Mouse (Mus musculus) gonadal fat pad, adult 2 months (tissue): ENCODE results near the gene Clasp1. TPM values are rescaled to one million over a fixed set of nuclear protein-coding genes. Genes with fewer than 3 reads are reported as not detected.

ENCODE experiments used
- DNase-seq: peaks from one replicate; pipeline ENCODE4 v3.0.0-alpha.2; 2012; ENCODE audit warnings: low read depth
- polyA plus RNA-seq: library from polyadenylated mRNA; depleted of rRNA; stranded (reverse); fragments of >200 nt; gene quantifications from 2 replicates; pipeline ENCODE4 v1.2.3, GENCODE M21; 2012

Gene Clasp1
- polyA plus RNA-seq, 1 experiment: 19.1 TPM

- DNase-seq: no peak
These were observed 62.1 kb downstream of the Clasp1 start for GRCm38 (mm10) chr1:118450891-118451450.

GRCm38 (mm10) chr1:118453577-118453976 is 64.7 kb downstream of the Clasp1 start:
- DNase-seq: no peak

GRCm38 (mm10) chr1:118454817-118455216 is 66.0 kb downstream of the Clasp1 start:
- DNase-seq: no peak

- no peak for DNase-seq
These were observed 68.5 kb downstream of the Clasp1 start for GRCm38 (mm10) chr1:118457256-118457882.

- DNase-seq: no peak
These were observed 69.0 kb downstream of the Clasp1 start for GRCm38 (mm10) chr1:118457883-118458259.

GRCm38 (mm10) chr1:118458279-118458678 is 69.4 kb downstream of the Clasp1 start:
- DNase-seq: no peak

DNA sequence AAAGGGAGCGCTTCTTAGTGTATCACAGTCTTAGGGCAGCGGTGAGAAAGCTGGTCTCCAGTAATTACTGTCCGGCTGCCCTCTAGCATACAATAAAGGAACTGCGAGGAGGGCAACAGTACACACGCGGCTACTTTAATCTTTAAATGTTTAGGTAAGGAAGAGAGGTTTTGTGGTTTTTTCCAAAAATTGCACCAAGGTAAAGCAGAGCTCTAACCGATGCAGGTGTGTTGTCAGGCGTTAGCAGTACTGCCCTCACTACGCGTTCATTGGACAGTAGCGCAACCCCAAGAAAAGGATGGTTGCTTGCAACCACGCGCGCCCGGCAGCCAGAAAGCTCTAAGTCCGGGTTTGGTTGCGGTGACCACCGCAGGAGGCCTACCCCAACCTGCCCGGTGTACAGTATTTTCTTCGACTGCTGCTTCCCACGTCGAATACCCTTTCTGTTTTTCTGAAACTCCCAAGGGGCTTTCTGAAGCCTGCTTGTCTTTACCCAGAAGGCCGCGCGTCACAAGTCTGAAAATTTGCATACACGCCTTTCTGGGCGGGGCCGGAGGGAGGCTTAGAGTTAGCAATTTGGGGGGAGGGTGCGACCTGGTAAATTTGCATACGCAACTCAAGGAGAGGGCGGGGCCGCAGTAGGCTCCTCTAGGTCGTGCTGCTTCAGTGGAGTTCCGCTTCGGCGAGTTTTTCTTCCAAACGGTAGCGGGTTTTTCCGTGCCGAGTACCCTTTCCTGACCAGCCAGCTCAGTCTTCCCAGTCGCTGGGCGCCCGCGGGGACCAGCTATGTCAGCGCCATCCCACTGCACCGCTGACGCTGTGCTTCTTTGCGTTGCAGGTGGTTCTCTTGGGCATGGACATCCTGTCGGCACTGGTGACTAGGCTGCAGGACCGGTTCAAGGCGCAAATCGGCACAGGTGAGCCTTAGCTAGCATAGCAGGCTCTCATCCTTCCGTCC is 70.4 kb downstream of the Clasp1 start:
- DNase-seq: peak; percentile 68

DNA sequence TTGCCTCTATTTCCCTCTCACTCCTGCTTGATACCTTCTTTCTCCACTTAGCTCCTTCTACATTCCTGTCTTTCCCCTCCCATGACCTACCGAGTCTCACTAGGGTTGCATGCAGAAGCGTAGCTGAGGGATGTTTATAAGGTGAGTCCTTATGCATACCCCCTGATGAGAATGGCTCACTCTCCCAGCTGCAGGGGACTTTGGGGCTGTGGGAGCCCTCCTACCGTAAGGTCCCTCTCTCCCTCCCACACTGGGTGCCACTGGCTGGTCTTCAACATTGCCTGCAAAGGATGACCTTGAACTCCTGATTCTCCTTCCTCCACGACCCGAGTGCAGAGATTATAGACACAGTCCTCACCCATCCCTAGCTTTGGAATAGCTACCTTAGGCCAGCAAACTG is 71.9 kb downstream of the Clasp1 start:
- no peak for DNase-seq

- DNase-seq: no peak
These were observed 77.2 kb downstream of the Clasp1 start for GRCm38 (mm10) chr1:118466041-118466440.

- DNase-seq: no peak
These were observed 83.5 kb downstream of the Clasp1 start for GRCm38 (mm10) chr1:118472386-118472785.

DNA sequence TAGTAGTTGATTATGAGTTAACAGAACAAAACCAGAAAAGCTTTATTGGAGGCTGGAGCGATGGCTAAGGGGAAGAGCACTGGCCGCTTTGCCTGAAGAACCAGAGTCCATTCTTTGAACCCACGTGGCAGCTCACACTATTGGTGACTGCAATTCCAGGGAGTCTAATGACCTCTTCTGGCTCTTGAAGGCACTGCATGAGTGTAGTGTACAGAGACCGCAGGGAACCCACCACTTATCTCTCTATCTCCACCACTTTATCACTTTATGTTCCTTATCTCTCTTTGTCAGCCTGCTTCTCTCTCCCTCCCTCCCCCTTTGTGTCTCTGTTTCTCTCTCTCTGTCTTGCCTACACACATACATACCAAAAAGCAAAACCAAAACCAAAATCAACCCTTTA is 88.1 kb downstream of the Clasp1 start:
- DNase-seq: no peak

DNA sequence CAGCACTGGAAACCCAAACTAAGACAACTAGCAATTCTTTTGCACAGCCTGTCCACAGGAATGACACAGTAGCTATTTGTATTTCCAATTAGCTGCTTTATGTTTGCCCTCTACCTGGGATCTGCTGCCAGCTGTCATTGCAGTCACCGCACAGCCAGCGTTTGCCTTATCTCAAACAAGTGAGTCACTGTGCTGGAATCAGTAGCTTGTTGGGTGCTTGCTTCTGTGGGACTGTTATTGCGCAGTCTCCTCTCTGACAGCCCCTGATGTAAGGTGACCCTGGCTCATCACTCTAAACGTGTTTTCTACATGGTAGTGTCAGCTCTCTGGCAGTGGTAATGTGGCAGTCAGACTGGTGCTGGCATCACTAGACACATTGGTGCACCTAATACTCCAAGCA is 90.4 kb downstream of the Clasp1 start:
- DNase-seq: no peak

GRCm38 (mm10) chr1:118480484-118481364 is 91.9 kb downstream of the Clasp1 start:
- DNase-seq: no peak

- no peak for DNase-seq
These were observed 92.5 kb downstream of the Clasp1 start for GRCm38 (mm10) chr1:118481365-118481702.

DNA sequence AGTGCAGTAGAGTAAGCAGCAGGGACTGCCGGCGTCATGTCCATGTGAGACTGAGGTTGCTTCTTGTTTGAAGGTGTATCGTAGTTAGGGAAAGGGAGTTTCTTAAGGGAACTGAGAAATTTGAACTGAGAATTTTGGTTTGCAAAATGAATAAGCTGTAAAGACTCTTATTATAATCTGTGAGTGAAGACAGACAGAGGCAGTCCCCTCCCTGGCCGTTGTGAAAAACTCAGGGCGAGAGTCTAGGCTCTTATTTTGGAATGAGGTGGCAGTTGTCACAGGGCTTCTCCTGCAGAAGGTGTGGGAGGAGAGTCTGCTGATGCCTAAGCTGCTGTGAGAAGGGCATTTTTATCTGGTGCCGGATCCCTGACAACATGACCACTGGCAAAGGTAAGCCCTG is 92.8 kb downstream of the Clasp1 start:
- no peak for DNase-seq

GRCm38 (mm10) chr1:118482285-118483019 is 93.6 kb downstream of the Clasp1 start:
- no peak for DNase-seq

DNA sequence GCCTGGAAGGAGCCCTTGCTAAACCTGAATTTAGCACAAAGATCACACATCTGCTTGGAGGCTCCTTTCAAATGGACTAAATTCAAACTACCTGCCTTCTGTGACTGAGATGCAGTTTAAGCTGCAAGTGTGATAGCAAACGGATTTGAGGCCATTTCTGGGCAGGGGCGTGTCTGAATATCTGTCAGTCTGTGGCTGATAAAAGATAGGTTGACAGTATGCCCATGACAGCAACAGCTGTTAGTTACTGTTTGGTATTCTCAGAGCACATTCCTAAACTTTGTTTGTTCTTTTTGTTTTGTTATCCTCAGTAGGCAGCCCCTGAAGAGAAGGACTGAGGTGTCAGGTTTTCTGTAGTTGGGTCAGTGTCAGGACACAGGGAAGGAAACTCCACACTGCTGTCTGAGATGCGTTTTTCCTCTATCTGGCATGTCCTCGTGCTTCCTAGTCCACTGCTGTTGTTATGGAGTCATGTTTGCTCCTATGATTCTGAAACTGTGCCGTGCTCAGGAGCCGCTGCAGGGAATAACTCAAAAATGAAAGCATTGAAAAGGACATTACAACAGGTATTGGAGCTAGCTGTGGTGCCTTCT is 94.7 kb downstream of the Clasp1 start:
- DNase-seq: no peak

DNA sequence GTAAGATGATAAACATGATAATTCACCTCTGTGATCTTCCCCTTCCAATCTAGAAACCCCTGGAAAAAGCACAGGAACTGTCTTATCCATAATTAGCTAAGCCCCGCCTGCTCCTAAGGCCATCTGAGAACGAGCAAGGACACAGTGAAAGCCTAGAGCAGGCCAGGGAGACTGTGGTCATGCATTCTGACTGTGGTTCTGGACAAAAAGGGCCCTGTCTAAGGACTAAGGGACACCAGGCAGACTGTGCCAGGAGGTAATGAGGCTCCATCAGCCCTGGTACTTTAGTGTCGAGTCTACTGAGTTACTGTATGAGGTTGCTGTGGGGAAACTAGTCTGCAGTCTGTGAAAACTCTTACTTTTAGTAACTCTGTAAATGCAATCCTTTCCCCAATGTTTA is 96.7 kb downstream of the Clasp1 start:
- DNase-seq: no peak

DNA sequence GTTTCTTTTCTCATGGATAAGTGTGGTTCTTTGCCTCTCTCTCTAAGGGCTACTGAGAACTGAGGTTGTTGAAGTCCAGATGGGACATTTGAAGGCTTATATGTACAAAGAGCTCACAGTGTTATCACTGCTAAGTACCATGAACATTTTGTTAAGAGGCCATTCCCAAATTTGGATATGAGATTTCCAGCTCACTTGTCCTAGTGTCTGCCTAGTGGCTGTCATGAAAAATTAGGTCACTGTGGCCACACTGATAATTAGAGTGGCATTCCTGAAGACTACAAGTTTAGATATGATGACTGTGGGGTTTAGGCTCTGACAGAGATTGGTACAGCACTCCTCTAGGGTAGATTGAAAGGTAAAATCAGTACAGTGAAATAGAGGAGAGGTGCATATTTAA is 97.2 kb downstream of the Clasp1 start:
- no peak for DNase-seq

GRCm38 (mm10) chr1:118492811-118493210 is 104.0 kb downstream of the Clasp1 start:
- no peak for DNase-seq

DNA sequence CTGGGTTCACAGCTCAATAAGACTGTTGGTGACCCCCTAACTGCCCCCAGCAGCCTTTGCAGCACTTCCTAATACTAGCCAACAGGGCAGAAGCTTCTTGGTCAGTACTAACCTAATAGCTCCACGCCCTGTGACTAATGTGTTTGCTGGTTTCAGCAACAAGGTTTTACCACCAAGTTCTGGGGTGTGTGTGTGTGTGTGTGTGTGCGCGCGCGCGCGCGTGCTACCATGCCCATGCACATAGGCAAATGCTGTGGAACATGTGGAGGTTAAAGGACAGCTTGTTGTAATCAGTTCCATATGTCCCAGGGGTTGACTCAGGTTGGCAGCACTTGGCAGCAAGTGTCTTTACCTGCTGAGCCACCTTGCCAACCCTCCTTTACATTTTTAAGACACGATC is 105.7 kb downstream of the Clasp1 start:
- no peak for DNase-seq
